Mouse (Mus musculus) ES-E14 (cell line): Measurements from ENCODE around the gene Camk2n1. TPM values are rescaled to one million over a fixed set of nuclear protein-coding genes. Genes with fewer than 3 reads are reported as not detected.

Experiments
- DNase-seq: peaks from one replicate; pipeline ENCODE4 v3.0.0-alpha.2; 2013; ENCODE audit warnings: low read depth, low spot score
- H3K27ac ChIP-seq: 2 replicates; pipeline ENCODE4 v1.5.1; 2012; ENCODE audit warnings: low read depth, mild to moderate bottlenecking, low read length, moderate library complexity, mixed read lengths; ENCODE audit not compliant: poor library complexity, insufficient read depth, severe bottlenecking
- H3K36me3 ChIP-seq: 2 replicates; pipeline ENCODE4 v1.6.1; 2012; ENCODE audit warnings: mild to moderate bottlenecking, low read length, moderate library complexity, mixed read lengths; ENCODE audit not compliant: control insufficient read depth, poor library complexity, insufficient read depth, severe bottlenecking
- H3K4me1 ChIP-seq, 2 experiments: fragments of 150-350 bp in 1 of 2; sonication (generic) in 1 of 2; 2 replicates each; pipeline ENCODE4 v1.6.1; 2012; ENCODE audit warnings: low read length in 2 of 2, mild to moderate bottlenecking in 1 of 2, mixed read lengths in 1 of 2; ENCODE audit not compliant: control insufficient read depth in 2 of 2, insufficient read depth in 2 of 2, poor library complexity in 1 of 2
- H3K4me3 ChIP-seq, 2 experiments: fragments of 150-350 bp in 1 of 2; sonication (generic) in 1 of 2; 2 replicates each; pipeline ENCODE4 v1.5.1; 2012; ENCODE audit warnings: low read length in 2 of 2, low read depth in 1 of 2, mild to moderate bottlenecking in 1 of 2, mixed read lengths in 1 of 2; ENCODE audit not compliant: insufficient read depth in 1 of 2, poor library complexity in 1 of 2, severe bottlenecking in 1 of 2
- H3K9ac ChIP-seq: 2 replicates; pipeline ENCODE4 v1.6.1; 2012; ENCODE audit warnings: low read depth, mild to moderate bottlenecking, low read length, mixed read lengths; ENCODE audit not compliant: poor library complexity, insufficient read depth, severe bottlenecking
- H3K9me3 ChIP-seq: fragments of 150-350 bp; sonication (generic); 2 replicates; pipeline ENCODE4 v1.6.1; 2012; ENCODE audit warnings: low read depth, mild to moderate bottlenecking, low read length; ENCODE audit not compliant: control insufficient read depth, insufficient read depth
- CHD2 ChIP-seq: IDR thresholded peaks from 2 replicates; pipeline ENCODE4 v1.6.1; 2014; ENCODE audit warnings: mild to moderate bottlenecking, low read depth, low read length, inconsistent platforms
- HCFC1 ChIP-seq: IDR thresholded peaks from 2 replicates; pipeline ENCODE4 v1.6.1; 2012; ENCODE audit warnings: low read length, inconsistent platforms, borderline replicate concordance; ENCODE audit not compliant: insufficient read depth
- MAFK ChIP-seq: IDR thresholded peaks from 2 replicates; pipeline ENCODE4 v1.6.1; 2014; ENCODE audit warnings: mild to moderate bottlenecking, low read depth, low read length, inconsistent platforms; ENCODE audit not compliant: insufficient read depth
- ZC3H11A ChIP-seq: IDR thresholded peaks from 2 replicates; pipeline ENCODE4 v1.6.1; 2012; ENCODE audit warnings: low read depth, mild to moderate bottlenecking, inconsistent platforms, low read length, borderline replicate concordance
- ZNF384 ChIP-seq: IDR thresholded peaks from 2 replicates; pipeline ENCODE4 v1.6.1; 2012; ENCODE audit warnings: low read depth, low read length, inconsistent platforms
- in situ Hi-C, 2 experiments: fragments of 600-800 bp; cut with MboI; formaldehyde crosslinking; loops; one replicate each; pipeline ENCODE4 v1.15.1; 2025; ENCODE audit warnings: low sequenced_read_pairs in 2 of 2, inconsistent platforms in 1 of 2; ENCODE audit not compliant: unreplicated experiment in 2 of 2
- total RNA-seq: library from RNA; depleted of rRNA; stranded (reverse); fragments of 300-350 nt; gene quantifications from 2 replicates; pipeline ENCODE4 v1.2.3, GENCODE M21; 2012

The Camk2n1 gene
- total RNA-seq, 1 experiment = 1.4 TPM

DNA sequence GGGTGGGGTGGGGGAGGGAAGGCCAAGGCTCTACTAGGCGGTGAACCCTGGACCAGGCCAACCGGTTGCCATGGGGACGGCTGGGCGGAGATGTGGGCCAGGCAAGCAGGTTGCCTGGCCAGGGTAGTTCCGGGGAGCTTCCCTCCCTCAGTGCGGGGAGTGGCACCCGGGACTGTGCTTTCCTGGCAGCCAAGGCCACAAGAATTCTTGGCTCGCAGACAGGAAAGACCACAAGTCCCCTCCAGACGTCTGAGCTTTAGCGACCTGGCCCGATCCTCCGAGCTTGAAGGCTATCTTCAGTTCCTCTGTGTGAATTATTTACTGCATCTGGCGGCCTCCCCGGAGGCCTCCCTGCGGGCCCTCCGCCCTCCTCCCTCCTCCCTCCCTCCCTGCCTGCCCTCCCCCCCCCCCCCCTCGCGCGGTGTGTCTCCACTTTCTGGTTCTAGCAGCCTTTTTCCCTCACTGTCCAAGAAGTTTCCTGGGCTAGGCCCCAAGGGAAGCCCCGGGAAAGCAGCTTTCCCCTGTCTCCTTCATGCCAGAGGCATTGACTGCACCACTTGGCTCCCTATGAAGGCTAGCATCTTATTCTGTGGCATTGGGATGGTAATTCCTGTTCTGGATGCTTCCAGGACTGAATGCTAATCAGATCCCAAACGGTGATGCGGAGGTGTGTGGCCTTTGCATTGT lies 10.7 kb downstream of the Camk2n1 start:
- DNase-seq = no peak
- Histone ChIP-seq H3K9me3 (no peaks in the 10 kb centered on the region), H3K36me3 (no peaks in the 10 kb centered on the region), H3K9ac (no peak overlapping the region; the same call in 1 of the 2 replicates), H3K27ac (peak overlapping the region; percentile 55; the same call in 1 of the 2 replicates), H3K4me1 (peaks cover 5 to 36% of the 10 kb centered on the region in 2 experiments; a peak in 3 of 4 replicates), H3K4me3 (peak overlapping the region; percentile 29 to 51; a peak in 3 of 4 replicates)
- TF ChIP-seq ZC3H11A = no peak
- TF ChIP-seq HCFC1 = no peak
- no peak for TF ChIP-seq CHD2
- TF ChIP-seq ZNF384 = no peak
- in situ Hi-C loops = loop anchor here in 1 of 2 experiments (25.0 kb wide), 1 partner anchor 1372 kb away; the partner anchor contains the start of gene Pax7

DNA sequence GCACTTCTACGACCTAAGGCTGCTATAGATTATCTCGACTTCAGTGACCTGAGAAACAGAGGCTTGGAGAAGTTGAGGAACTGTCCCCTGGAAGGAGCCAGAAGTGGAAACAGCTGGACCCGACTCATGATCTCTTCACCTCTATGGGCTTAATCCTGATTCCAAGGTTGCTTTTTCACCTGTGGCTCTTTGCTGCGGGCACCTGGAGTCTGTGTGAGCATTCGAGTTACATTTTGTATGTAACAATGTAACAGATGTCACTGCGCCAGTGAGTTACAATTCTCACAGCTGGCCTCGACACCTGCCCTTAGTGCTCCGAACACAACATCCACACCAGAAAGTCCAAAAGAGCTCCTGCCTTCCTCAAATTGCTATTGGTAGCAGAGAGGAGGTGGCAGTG lies 11.3 kb downstream of the Camk2n1 start:
- Histone ChIP-seq H3K27ac (no peak overlapping the region), H3K9me3 (no peaks in the 10 kb centered on the region), H3K9ac (no peak overlapping the region), H3K4me3 (no peak overlapping the region), H3K4me1 (peaks cover 5 to 36% of the 10 kb centered on the region in 2 experiments; a peak in 3 of 4 replicates), H3K36me3 (no peaks in the 10 kb centered on the region)
- in situ Hi-C loops = loop anchor here in 1 of 2 experiments (25.0 kb wide), 1 partner anchor 1372 kb away; the partner anchor contains the start of gene Pax7
- TF ChIP-seq HCFC1 (no peak), ZNF384 (no peak), MAFK (no peak), CHD2 (no peak), ZC3H11A (no peak)
- DNase-seq = no peak

- TF ChIP-seq MAFK = no peak
- no peak for TF ChIP-seq CHD2
- TF ChIP-seq ZNF384 = no peak
- TF ChIP-seq HCFC1 = no peak
- TF ChIP-seq ZC3H11A = no peak
Measured at GRCm38 (mm10) chr4:138466690-138467089, 12.6 kb downstream of the Camk2n1 start.

GRCm38 (mm10) chr4:138467451-138467850 lies 13.3 kb downstream of the Camk2n1 start:
- Histone ChIP-seq H3K9me3 (no peaks in the 10 kb centered on the region), H3K9ac (no peak overlapping the region), H3K36me3 (no peaks in the 10 kb centered on the region)

More at GRCm38 (mm10) chr4:138466690-138467089, 12.6 kb downstream of the Camk2n1 start:
- peaks cover 5 to 34% of the 10 kb centered on the region in 2 experiments; a peak in 3 of 4 replicates for H3K4me1 ChIP-seq
- no peak overlapping the region for H3K27ac ChIP-seq
- H3K9me3 ChIP-seq = no peaks in the 10 kb centered on the region
- no peak for DNase-seq
- in situ Hi-C loops = loop anchor here in 1 of 2 experiments (25.0 kb wide), 1 partner anchor 1371 kb away; the partner anchor contains the start of gene Pax7
- H3K9ac ChIP-seq = no peak overlapping the region
- no peaks in the 10 kb centered on the region for H3K36me3 ChIP-seq
- H3K4me3 ChIP-seq = no peak overlapping the region

More at GRCm38 (mm10) chr4:138467451-138467850, 13.3 kb downstream of the Camk2n1 start:
- no peak for TF ChIP-seq MAFK
- no peak for TF ChIP-seq ZC3H11A
- no peak for TF ChIP-seq ZNF384
- TF ChIP-seq CHD2 = no peak
- TF ChIP-seq HCFC1 = no peak
- Histone ChIP-seq H3K4me1 (peaks cover 5 to 32% of the 10 kb centered on the region in 2 experiments; a peak in 3 of 4 replicates), H3K27ac (no peak overlapping the region), H3K4me3 (no peak overlapping the region)
- in situ Hi-C loops = loop anchor here in 1 of 2 experiments (25.0 kb wide), 1 partner anchor 1370 kb away; the partner anchor contains the start of gene Pax7
- no peak for DNase-seq
